ENCODE assay signal across 28 mouse cellular contexts in the genomic region with DNA sequence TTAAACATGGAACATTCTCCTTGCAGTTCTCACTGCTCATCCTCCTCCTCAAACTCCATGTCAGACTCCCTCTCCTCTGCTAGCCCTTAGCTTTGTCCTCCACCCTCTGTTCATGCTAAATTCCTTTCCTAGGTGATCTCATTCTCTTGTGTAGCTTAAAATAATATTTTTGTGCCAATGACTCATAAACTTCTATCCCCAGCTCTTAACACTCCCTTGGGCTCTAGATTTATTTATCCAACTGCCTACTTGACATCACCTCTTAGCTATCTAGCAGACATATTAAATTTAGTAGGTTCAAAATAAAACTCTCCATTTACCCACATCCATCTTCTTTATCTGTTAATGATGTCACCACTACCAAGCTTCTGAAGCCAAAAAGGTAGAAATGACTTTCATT.
DNase-seq lines count a peak whose midpoint lies in the region; ATAC-seq and TF ChIP-seq lines count a peak whose summit lies in the region.
"Had no signal": no experiment of that assay in that cellular context is flagged by ENCODE, and none has a peak within 500 bp of the region (broad histone marks: within the 10 kb centered on the region; RNA-seq: fewer than 3 reads in every experiment).

No protein-coding gene starts in this region.

- H3K79me2 ChIP-seq in myocyte (ENCODE audit: control insufficient read depth, insufficient read depth), result no peaks in the 10 kb centered on the region

- H3K9me3 ChIP-seq in heart, embryonic 11.5 days (replicated peaks; ENCODE audit: control insufficient read depth, low read length), result no peaks in the 10 kb centered on the region
- H3K9me3 ChIP-seq: embryonic facial prominence, embryonic 12.5 days; embryonic facial prominence, embryonic 15.5 days; forebrain, embryonic 10.5 days; forebrain, embryonic 13.5 days; heart, embryonic 12.5 days; heart, embryonic 15.5 days; hindbrain, embryonic 12.5 days; hindbrain, embryonic 15.5 days had no signal

- no peak for TF ChIP-seq CTCF in Patski (IDR thresholded peaks at IDR 0.05)

- POLR2A ChIA-PET in Patski (lab: Charles Lee), result no interaction called here

- CTCF ChIA-PET in Patski (lab: Charles Lee), result interaction anchor here (0.7 to 0.9 kb wide), 2 partner anchors 210 to 840 kb away, joined by 3 read pairs; no protein-coding TSS in a partner anchor

- no peak overlapping the region for H3ac ChIP-seq in myocyte (ENCODE audit: control insufficient read depth, insufficient read length)

- H3K4me1 ChIP-seq in heart, embryonic 11.5 days (ENCODE audit: control insufficient read depth, insufficient read depth, low read length), result no peaks in the 10 kb centered on the region
- H3K4me1 ChIP-seq: embryonic facial prominence, embryonic 12.5 days; embryonic facial prominence, embryonic 15.5 days; forebrain, embryonic 10.5 days; forebrain, embryonic 13.5 days; heart, embryonic 12.5 days; heart, embryonic 15.5 days; hindbrain, embryonic 12.5 days; hindbrain, embryonic 15.5 days had no signal

- H3K9ac ChIP-seq in heart, embryonic 11.5 days (ENCODE audit: low read depth, low read length), result no peak overlapping the region
- H3K9ac ChIP-seq: embryonic facial prominence, embryonic 12.5 days; embryonic facial prominence, embryonic 15.5 days; forebrain, embryonic 13.5 days; heart, embryonic 12.5 days; heart, embryonic 15.5 days; hindbrain, embryonic 12.5 days; hindbrain, embryonic 15.5 days had no signal

- no peak for DNase-seq in frontal cortex, postnatal 14 days (ENCODE audit: low spot score in 2 of 2)
- peak; percentile 48 for DNase-seq in Patski (ENCODE audit: low read depth, low spot score)
- DNase-seq in right cerebral cortex, postnatal 4 days, result no peak
- DNase-seq in cerebellum, adult 11-12 months, result no peak
- DNase-seq in thymus, postnatal 4 days, result no peak
- DNase-seq: adrenal gland, adult 2 months; adrenal gland, postnatal 25 days; cerebellum, adult 2 months; cerebellum, adult 9-11 months; cerebellum, postnatal 25 days; gastrocnemius, postnatal 14 days; heart, postnatal 10 days; heart, postnatal 36 days; kidney, adult 2 months had no signal

- no peak overlapping the region for H3K27ac ChIP-seq in heart, embryonic 11.5 days (ENCODE audit: low read depth, low read length)
- H3K27ac ChIP-seq: embryonic facial prominence, embryonic 12.5 days; embryonic facial prominence, embryonic 15.5 days; forebrain, embryonic 10.5 days; forebrain, embryonic 13.5 days; heart, embryonic 15.5 days; hindbrain, embryonic 12.5 days; hindbrain, embryonic 15.5 days had no signal

- TF ChIP-seq POLR2A in myocyte (IDR thresholded peaks at IDR 0.05; ENCODE audit: insufficient read length, low read depth), result no peak

- H3K27me3 ChIP-seq in Patski (no peaks in the 10 kb centered on the region), myocyte (ENCODE audit: control insufficient read depth, insufficient read depth, insufficient read length) (no peaks in the 10 kb centered on the region)
- no peaks in the 10 kb centered on the region for H3K27me3 ChIP-seq in heart, embryonic 11.5 days (ENCODE audit: control insufficient read depth, insufficient read depth, low read length)
- H3K27me3 ChIP-seq: embryonic facial prominence, embryonic 12.5 days; embryonic facial prominence, embryonic 15.5 days; forebrain, embryonic 13.5 days; heart, embryonic 12.5 days; heart, embryonic 15.5 days; hindbrain, embryonic 12.5 days; hindbrain, embryonic 15.5 days had no signal

- peak overlapping the region; percentile 38 for H3K4me2 ChIP-seq in myocyte (ENCODE audit: low read depth)
- no peak overlapping the region for H3K4me2 ChIP-seq in heart, embryonic 11.5 days
- H3K4me2 ChIP-seq: embryonic facial prominence, embryonic 12.5 days; embryonic facial prominence, embryonic 15.5 days; forebrain, embryonic 13.5 days; heart, embryonic 12.5 days; heart, embryonic 15.5 days; hindbrain, embryonic 12.5 days; hindbrain, embryonic 15.5 days had no signal

- in situ Hi-C loops in Patski (cut with MboI; ENCODE audit: low pct_unique_long_range_greater_than_20kb), result no loop called here

- no peaks in the 10 kb centered on the region for H3K36me3 ChIP-seq in myocyte (ENCODE audit: control insufficient read depth, insufficient read depth)
- no peaks in the 10 kb centered on the region for H3K36me3 ChIP-seq in heart, embryonic 11.5 days (ENCODE audit: control insufficient read depth, insufficient read depth, low read length)
- H3K36me3 ChIP-seq: embryonic facial prominence, embryonic 12.5 days; embryonic facial prominence, embryonic 15.5 days; forebrain, embryonic 10.5 days; heart, embryonic 12.5 days; heart, embryonic 15.5 days; hindbrain, embryonic 12.5 days; hindbrain, embryonic 15.5 days had no signal

- no peak overlapping the region for H3K4me3 ChIP-seq in myocyte
- H3K4me3 ChIP-seq in heart, embryonic 11.5 days (ENCODE audit: low read depth, low read length), result no peak overlapping the region
- H3K4me3 ChIP-seq: embryonic facial prominence, embryonic 12.5 days; embryonic facial prominence, embryonic 15.5 days; erythroblast, embryonic 14.5 days; forebrain, embryonic 10.5 days; forebrain, embryonic 13.5 days; heart, embryonic 12.5 days; heart, embryonic 15.5 days; hindbrain, embryonic 12.5 days; hindbrain, embryonic 15.5 days had no signal

- peak; percentile 87 for ATAC-seq in frontal cortex, adult (ENCODE audit: low TSS enrichment)
- ATAC-seq in Patski, result peak; percentile 99
- no peak for ATAC-seq in heart, embryonic 11.5 days (replicated peaks; ENCODE audit: insufficient number of reproducible peaks, low FRiP score, low TSS enrichment)
- ATAC-seq: forebrain, embryonic 13.5 days; forebrain, embryonic 16.5 days; intestine, postnatal 0 days had no signal

TF ChIP-seq in myocyte, 11 proteins besides CTCF, POLR2A, EP300 and RAD21:
- no peak for TF ChIP-seq MYOD1 (IDR thresholded peaks at IDR 0.05; ENCODE audit: control insufficient read depth in 1 of 3, insufficient read length in 2 of 3, low read depth in 2 of 3)
- TF ChIP-seq POLR2AphosphoS2 (IDR thresholded peaks at IDR 0.05; ENCODE audit: insufficient read length, low read depth), result no peak
- TF ChIP-seq TCF3 (IDR thresholded peaks at IDR 0.05; ENCODE audit: insufficient read length, low read depth), result no peak
- no peak for TF ChIP-seq E2F4 (IDR thresholded peaks at IDR 0.05; ENCODE audit: insufficient read depth)
- TF ChIP-seq USF1 (IDR thresholded peaks at IDR 0.05; ENCODE audit: low read depth), result no peak
- no peak for TF ChIP-seq MAX (IDR thresholded peaks at IDR 0.05; ENCODE audit: low read depth)
- TF ChIP-seq TCF12 (IDR thresholded peaks at IDR 0.05; ENCODE audit: insufficient read depth, poor library complexity, severe bottlenecking), result no peak
- TF ChIP-seq CEBPB (IDR thresholded peaks at IDR 0.05; ENCODE audit: insufficient read depth, poor library complexity, severe bottlenecking), result no peak
- TF ChIP-seq MYOG (IDR thresholded peaks at IDR 0.05; ENCODE audit: control insufficient read depth in 1 of 3, insufficient read depth in 1 of 3, insufficient read length in 2 of 3, low read depth in 2 of 3), result no peak
- no peak for TF ChIP-seq REST (IDR thresholded peaks at IDR 0.05; ENCODE audit: insufficient read depth, insufficient read length)
- TF ChIP-seq SRF (IDR thresholded peaks at IDR 0.05; ENCODE audit: control insufficient read depth, insufficient read length, low read depth), result no peak
